Mouse (Mus musculus): ENCODE measurements around the gene Serhl.

Serhl gene

GRCm38 (mm10) chr15:83160561-83160960, 71.3 kb downstream of the Serhl start:
- intact Hi-C loops (cut with DNase I), result no loop called here

- intact Hi-C loops (cut with DNase I), result no loop called here
These were observed 71.9 kb downstream of the Serhl start for GRCm38 (mm10) chr15:83161062-83161748.

GRCm38 (mm10) chr15:83162001-83162400, 72.7 kb downstream of the Serhl start:
- intact Hi-C loops (cut with DNase I), result no loop called here

- intact Hi-C loops (cut with DNase I), result no loop called here
These were observed 73.6 kb downstream of the Serhl start for GRCm38 (mm10) chr15:83162818-83163485.

GRCm38 (mm10) chr15:83164971-83165471, 75.7 kb downstream of the Serhl start:
- intact Hi-C loops (cut with DNase I), result no loop called here

GRCm38 (mm10) chr15:83165526-83166315, 76.4 kb downstream of the Serhl start:
- intact Hi-C loops (cut with DNase I), result no loop called here
